Mouse (Mus musculus) erythroblast, embryonic 14.5 days (primary cell): ENCODE measurements around the gene Gpr25. TPM values are rescaled to one million over a fixed set of nuclear protein-coding genes. Genes with fewer than 3 reads are reported as not detected.
A peak's percentile ranks its signal among the peaks of the same experiment; 100 is the strongest.

Experiments
- H3K27me3 ChIP-seq: 2 replicates; pipeline ENCODE4 v1.6.1; 2012; ENCODE audit warnings: inconsistent platforms; ENCODE audit not compliant: control insufficient read depth
- H3K36me3 ChIP-seq: 2 replicates; pipeline ENCODE4 v1.6.1; 2012; ENCODE audit warnings: mild to moderate bottlenecking, inconsistent platforms; ENCODE audit not compliant: control insufficient read depth
- H3K4me1 ChIP-seq: 2 replicates; pipeline ENCODE4 v1.6.1; 2012; ENCODE audit warnings: inconsistent platforms; ENCODE audit not compliant: control insufficient read depth
- H3K4me3 ChIP-seq: replicated peaks from 2 replicates; pipeline ENCODE3; 2012; ENCODE audit warnings: moderate library complexity, mild to moderate bottlenecking, inconsistent platforms
- H3K9me3 ChIP-seq: 2 replicates; pipeline ENCODE4 v1.6.1; 2012; ENCODE audit warnings: low read length, inconsistent platforms, mixed read lengths; ENCODE audit not compliant: control insufficient read depth
- GATA1 ChIP-seq: IDR thresholded peaks from 2 replicates; pipeline ENCODE4 v1.6.1; 2012; ENCODE audit warnings: low read length, inconsistent platforms, mixed read lengths
- TAL1 ChIP-seq: IDR thresholded peaks from 3 replicates; pipeline ENCODE4 v1.6.1; 2012; ENCODE audit warnings: low read length, inconsistent platforms, mixed read lengths
- polyA plus RNA-seq: library from polyadenylated mRNA; stranded (reverse); fragments of >175 nt; gene quantifications from 2 replicates; pipeline ENCODE4 v1.2.3, GENCODE M21; 2012

Gene Gpr25
- polyA plus RNA-seq: 0.04 TPM in 1 of 2 replicates, not detected in the other

DNA sequence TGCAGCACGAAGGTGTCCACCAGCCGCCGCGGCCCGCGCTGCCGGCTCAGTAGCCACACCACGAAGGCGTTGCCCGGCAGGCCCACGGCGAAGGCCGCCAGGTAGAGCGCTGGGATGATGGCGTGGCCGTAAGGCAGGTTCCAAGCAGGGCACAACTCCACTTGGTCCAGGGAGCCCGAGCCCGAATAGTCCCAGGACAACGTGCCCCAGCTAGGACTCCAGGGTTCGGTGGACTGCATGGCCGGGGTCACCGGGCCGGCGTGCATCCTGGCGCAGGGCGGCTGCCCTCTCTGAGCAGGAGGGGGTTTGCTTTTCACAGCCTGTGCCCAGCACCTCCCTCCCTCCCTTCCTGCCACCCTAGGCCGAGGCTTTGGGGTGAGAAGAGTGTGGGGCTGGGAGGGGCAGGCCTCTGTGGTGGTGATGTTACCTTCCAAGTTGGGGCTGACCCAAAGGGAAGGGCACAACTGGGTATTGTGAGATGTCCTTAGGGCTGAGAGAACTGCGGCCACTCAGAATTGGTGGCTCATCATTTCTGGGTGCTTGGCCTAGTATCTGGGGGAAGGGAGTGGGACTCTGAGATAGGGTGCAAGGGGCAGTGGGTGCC, at the start of gene Gpr25:
Gene Gpr25, minus strand, starts transcription at position 239 of the 604 bp plus-strand sequence.
- TF ChIP-seq GATA1 (no peak), TAL1 (no peak)
- Histone ChIP-seq H3K36me3 (no peaks in the 10 kb centered on the region), H3K4me3 (peak within 1 kb of the TSS; percentile 25), H3K9me3 (peaks cover 5% of the 10 kb centered on the region; the same call in 1 of the 2 replicates), H3K4me1 (peaks cover 10% of the 10 kb centered on the region), H3K27me3 (peaks cover 82% of the 10 kb centered on the region)

- Histone ChIP-seq H3K36me3 (peaks cover 91% of the 10 kb centered on the region), H3K4me1 (peaks cover 29% of the 10 kb centered on the region), H3K9me3 (no peaks in the 10 kb centered on the region), H3K4me3 (no peak overlapping the region), H3K27me3 (no peaks in the 10 kb centered on the region)
- no peak for TF ChIP-seq TAL1
- no peak for TF ChIP-seq GATA1
These were observed 48.5 kb upstream of the Gpr25 start for GRCm38 (mm10) chr1:136309193-136309592.

- Histone ChIP-seq H3K4me1 (peaks cover 25% of the 10 kb centered on the region), H3K4me3 (no peak overlapping the region), H3K9me3 (no peaks in the 10 kb centered on the region), H3K27me3 (no peaks in the 10 kb centered on the region), H3K36me3 (peaks cover 90% of the 10 kb centered on the region)
- TF ChIP-seq GATA1 (no peak), TAL1 (no peak)
These were observed 45.8 kb upstream of the Gpr25 start for GRCm38 (mm10) chr1:136306424-136306823.

DNA sequence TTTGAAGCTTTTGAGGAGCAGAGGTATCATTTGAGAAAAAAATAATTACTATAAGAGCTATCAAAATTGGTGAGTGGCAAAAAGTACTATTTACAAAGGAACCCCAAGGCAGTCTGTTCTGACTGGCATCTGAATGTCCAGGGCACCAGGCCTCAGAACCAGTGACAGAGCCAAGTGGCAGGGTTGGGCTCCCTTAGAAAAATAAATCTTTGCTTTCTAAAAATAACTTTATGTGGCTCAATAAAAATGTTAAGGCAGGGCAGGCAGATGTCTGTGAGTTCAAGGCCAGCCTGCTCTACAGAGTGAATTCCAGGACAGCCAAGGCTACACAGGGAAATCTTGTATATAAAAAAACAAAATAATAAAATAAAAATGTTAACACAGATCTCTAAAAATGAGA, 33.3 kb upstream of the Gpr25 start:
- TF ChIP-seq TAL1 (no peak), GATA1 (no peak)

GRCm38 (mm10) chr1:136289803-136290202, 29.1 kb upstream of the Gpr25 start:
- no peaks in the 10 kb centered on the region for H3K4me1 ChIP-seq
- H3K27me3 ChIP-seq: no peaks in the 10 kb centered on the region
- no peak overlapping the region for H3K4me3 ChIP-seq
- TF ChIP-seq GATA1 (no peak), TAL1 (no peak)
- H3K9me3 ChIP-seq: no peaks in the 10 kb centered on the region
- H3K36me3 ChIP-seq: peaks cover 98% of the 10 kb centered on the region

More for the DNA sequence above, 33.3 kb upstream of the Gpr25 start:
- H3K9me3 ChIP-seq: no peaks in the 10 kb centered on the region
- no peak overlapping the region for H3K4me3 ChIP-seq
- no peaks in the 10 kb centered on the region for H3K27me3 ChIP-seq
- H3K36me3 ChIP-seq: peaks cover 98% of the 10 kb centered on the region
- no peaks in the 10 kb centered on the region for H3K4me1 ChIP-seq

GRCm38 (mm10) chr1:136277366-136277765, 16.7 kb upstream of the Gpr25 start:
- no peak overlapping the region for H3K4me3 ChIP-seq
- no peaks in the 10 kb centered on the region for H3K27me3 ChIP-seq
- no peaks in the 10 kb centered on the region for H3K4me1 ChIP-seq
- no peak for TF ChIP-seq GATA1
- no peak for TF ChIP-seq TAL1
- peaks cover 100% of the 10 kb centered on the region for H3K36me3 ChIP-seq
- 0 out of 2 replicates have a peak, but pooled peaks cover 3% of the 10 kb centered on the region for H3K9me3 ChIP-seq

- TF ChIP-seq GATA1: no peak
- TF ChIP-seq TAL1: no peak
- Histone ChIP-seq H3K9me3 (no peaks in the 10 kb centered on the region), H3K4me3 (no peak overlapping the region), H3K36me3 (peaks cover 59% of the 10 kb centered on the region), H3K27me3 (peaks cover 9% of the 10 kb centered on the region), H3K4me1 (no peaks in the 10 kb centered on the region)
These were observed 7.6 kb upstream of the Gpr25 start for GRCm38 (mm10) chr1:136268224-136268623.

- no peak overlapping the region for H3K4me3 ChIP-seq
- peaks cover 38% of the 10 kb centered on the region for H3K36me3 ChIP-seq
- H3K4me1 ChIP-seq: no peaks in the 10 kb centered on the region
- no peak for TF ChIP-seq GATA1
- no peak for TF ChIP-seq TAL1
- peaks cover 29% of the 10 kb centered on the region for H3K27me3 ChIP-seq
- no peaks in the 10 kb centered on the region for H3K9me3 ChIP-seq
These were observed 5.5 kb upstream of the Gpr25 start for GRCm38 (mm10) chr1:136266127-136266526.

DNA sequence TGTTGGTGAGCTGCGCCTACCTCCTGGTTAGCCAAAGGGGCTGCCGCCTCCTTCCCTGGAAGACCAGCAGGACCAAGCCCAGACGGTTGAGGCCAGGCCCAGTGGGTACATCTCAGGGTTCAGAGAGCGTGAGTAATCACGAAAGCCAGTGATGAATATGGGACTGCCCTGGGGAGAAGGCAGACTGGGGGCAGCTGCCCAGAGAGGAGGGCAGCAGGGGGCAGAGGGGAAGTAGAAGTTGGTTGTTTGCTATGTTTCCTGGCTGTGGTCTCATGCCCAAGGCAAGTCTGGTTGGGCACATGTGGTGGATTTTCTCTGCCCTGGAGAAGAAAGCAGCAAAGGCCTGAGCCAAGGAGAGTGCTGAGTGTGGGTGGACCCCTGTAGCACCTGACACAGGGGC, 2.7 kb upstream of the Gpr25 start:
- peaks cover 11% of the 10 kb centered on the region for H3K36me3 ChIP-seq
- H3K4me1 ChIP-seq: peaks cover 10% of the 10 kb centered on the region
- peaks cover 5% of the 10 kb centered on the region; the same call in 1 of the 2 replicates for H3K9me3 ChIP-seq
- H3K27me3 ChIP-seq: peaks cover 57% of the 10 kb centered on the region
- no peak for TF ChIP-seq GATA1
- TF ChIP-seq TAL1: no peak
- no peak overlapping the region for H3K4me3 ChIP-seq
